Mouse (Mus musculus) CH12.LX (cell line): ENCODE results near the gene Ehd3. TPM values are rescaled to one million over a fixed set of nuclear protein-coding genes. Genes with fewer than 3 reads are reported as not detected.

Source experiments
- DNase-seq: peaks from one replicate; pipeline ENCODE4 v3.0.0-alpha.2; 2013; ENCODE audit errors: extremely low read depth
- H3K27ac ChIP-seq: 2 replicates; pipeline ENCODE4 v1.5.1; 2012; ENCODE audit warnings: low read depth, mild to moderate bottlenecking, control low read depth, moderate library complexity; ENCODE audit not compliant: insufficient read depth
- H3K27me3 ChIP-seq: replicated peaks from 2 replicates; pipeline ENCODE3; 2012; ENCODE audit warnings: inconsistent platforms
- H3K36me3 ChIP-seq, 2 experiments: replicated peaks in 1 of 2; 2 replicates each; pipeline versions ENCODE3 to v1.6.1; 2012; ENCODE audit warnings: inconsistent platforms in 1 of 2, low read length in 1 of 2, mild to moderate bottlenecking in 1 of 2, mixed read lengths in 1 of 2, moderate library complexity in 1 of 2; ENCODE audit not compliant: control insufficient read depth in 1 of 2, insufficient read depth in 1 of 2
- H3K4me1 ChIP-seq, 2 experiments: 2 replicates each; pipeline ENCODE4 v1.6.1; 2012; ENCODE audit warnings: inconsistent platforms in 1 of 2, moderate library complexity in 1 of 2; ENCODE audit not compliant: insufficient read depth in 2 of 2, control insufficient read depth in 1 of 2
- H3K4me2 ChIP-seq: 2 replicates; pipeline ENCODE4 v1.6.1; 2012; ENCODE audit warnings: low read depth, mild to moderate bottlenecking, control low read depth; ENCODE audit not compliant: poor library complexity, insufficient read depth, severe bottlenecking
- H3K4me3 ChIP-seq, 3 experiments: fragments of 150-350 bp in 1 of 3; sonication (generic) in 1 of 3; replicated peaks in 1 of 3; 2 replicates each; pipeline versions ENCODE3 to v1.5.1; 2011 to 2012; ENCODE audit warnings: low read depth in 2 of 3, low read length in 2 of 3, mild to moderate bottlenecking in 2 of 3, moderate library complexity in 2 of 3, control low read depth in 1 of 3, improper control_type of control experiment in 1 of 3, inconsistent platforms in 1 of 3, mixed read lengths in 1 of 3; ENCODE audit not compliant: poor library complexity in 1 of 3
- H3K79me2 ChIP-seq: replicated peaks from 2 replicates; pipeline ENCODE4 v1.6.1; 2012; ENCODE audit warnings: mild to moderate bottlenecking, moderate library complexity; ENCODE audit not compliant: control insufficient read depth, poor library complexity, insufficient read depth, severe bottlenecking; ENCODE audit errors: extremely low read depth
- H3K9ac ChIP-seq: 2 replicates; pipeline ENCODE4 v1.6.1; 2012; ENCODE audit warnings: low read depth, mild to moderate bottlenecking, control low read depth, moderate library complexity; ENCODE audit not compliant: insufficient read depth
- H3K9me3 ChIP-seq: replicated peaks from 2 replicates; pipeline ENCODE3; 2012; ENCODE audit warnings: low read length, inconsistent platforms, mixed read lengths
- BHLHE40 ChIP-seq: IDR thresholded peaks from 2 replicates; pipeline ENCODE4 v1.6.1; 2011; ENCODE audit warnings: mild to moderate bottlenecking, low read depth, low read length, improper control_type of control experiment
- CHD1 ChIP-seq: IDR thresholded peaks from 2 replicates; pipeline ENCODE4 v1.6.1; 2012; ENCODE audit warnings: low read depth, low read length, improper control_type of control experiment, inconsistent platforms
- CHD2 ChIP-seq: IDR thresholded peaks from 2 replicates; pipeline ENCODE4 v1.6.1; 2011; ENCODE audit warnings: low read length, improper control_type of control experiment
- CTCF ChIP-seq, 2 experiments: IDR thresholded peaks in 1 of 2; conservative IDR thresholded peaks in 1 of 2; 2 replicates each; pipeline ENCODE4 v1.5.1; 2011 to 2012; ENCODE audit warnings: low read depth in 2 of 2, low read length in 2 of 2, improper control_type of control experiment in 1 of 2, inconsistent platforms in 1 of 2, mild to moderate bottlenecking in 1 of 2, moderate library complexity in 1 of 2
- E2F4 ChIP-seq: IDR thresholded peaks from 2 replicates; pipeline ENCODE4 v1.6.1; 2011; ENCODE audit warnings: low read depth, low read length, improper control_type of control experiment; ENCODE audit not compliant: insufficient replicate concordance
- ELF1 ChIP-seq: IDR thresholded peaks from 2 replicates; pipeline ENCODE4 v1.6.1; 2014; ENCODE audit warnings: low read depth, mild to moderate bottlenecking, inconsistent platforms, low read length, improper control_type of control experiment
- EP300 ChIP-seq: IDR thresholded peaks from 2 replicates; pipeline ENCODE4 v1.6.1; 2011; ENCODE audit warnings: low read length, improper control_type of control experiment
- ETS1 ChIP-seq: conservative IDR thresholded peaks from 2 replicates; pipeline ENCODE4 v1.6.1; 2012; ENCODE audit warnings: low read depth, mild to moderate bottlenecking, inconsistent platforms, low read length, improper control_type of control experiment, moderate library complexity
- GABPA ChIP-seq: IDR thresholded peaks from 2 replicates; pipeline ENCODE4 v1.6.1; 2012; ENCODE audit warnings: low read depth, low read length, improper control_type of control experiment, inconsistent platforms; ENCODE audit not compliant: insufficient replicate concordance
- HCFC1 ChIP-seq: IDR thresholded peaks from 2 replicates; pipeline ENCODE4 v1.6.1; 2012; ENCODE audit warnings: low read depth, mild to moderate bottlenecking, inconsistent platforms, low read length, improper control_type of control experiment
- IRF4 ChIP-seq: IDR thresholded peaks from 2 replicates; pipeline ENCODE4 v1.6.1; 2014; ENCODE audit warnings: low read depth, mild to moderate bottlenecking, inconsistent platforms, low read length, improper control_type of control experiment
- JUN ChIP-seq: IDR thresholded peaks from 2 replicates; pipeline ENCODE4 v1.6.1; 2011; ENCODE audit warnings: low read depth, mild to moderate bottlenecking, low read length, improper control_type of control experiment, moderate library complexity; ENCODE audit not compliant: insufficient read depth
- JUND ChIP-seq: conservative IDR thresholded peaks from 2 replicates; pipeline ENCODE4 v1.6.1; 2011; ENCODE audit warnings: low read depth, low read length, improper control_type of control experiment
- KAT2A ChIP-seq: IDR thresholded peaks from 2 replicates; pipeline ENCODE4 v1.6.1; 2012; ENCODE audit warnings: low read length, improper control_type of control experiment, inconsistent platforms; ENCODE audit not compliant: insufficient replicate concordance
- MAFK ChIP-seq: IDR thresholded peaks from 2 replicates; pipeline ENCODE4 v1.6.1; 2011; ENCODE audit warnings: low read length, improper control_type of control experiment; ENCODE audit not compliant: insufficient replicate concordance
- MAX ChIP-seq: IDR thresholded peaks from 2 replicates; pipeline ENCODE4 v1.6.1; 2011; ENCODE audit warnings: low read length, improper control_type of control experiment
- MAZ ChIP-seq: IDR thresholded peaks from 2 replicates; pipeline ENCODE4 v1.6.1; 2012; ENCODE audit warnings: low read depth, mild to moderate bottlenecking, inconsistent platforms, low read length, improper control_type of control experiment, moderate library complexity
- MEF2A ChIP-seq: IDR thresholded peaks from 2 replicates; pipeline ENCODE4 v1.6.1; 2014; ENCODE audit warnings: low read depth, mild to moderate bottlenecking, inconsistent platforms, low read length, improper control_type of control experiment, borderline replicate concordance
- MXI1 ChIP-seq: IDR thresholded peaks from 2 replicates; pipeline ENCODE4 v1.6.1; 2011; ENCODE audit warnings: mild to moderate bottlenecking, low read depth, low read length, improper control_type of control experiment
- MYC ChIP-seq: IDR thresholded peaks from 2 replicates; pipeline ENCODE4 v1.6.1; 2011; ENCODE audit warnings: low read depth, mild to moderate bottlenecking, improper control_type of control experiment, low read length
- NELFE ChIP-seq: IDR thresholded peaks from 2 replicates; pipeline ENCODE4 v1.6.1; 2011; ENCODE audit warnings: low read depth, low read length, improper control_type of control experiment
- NRF1 ChIP-seq: IDR thresholded peaks from 2 replicates; pipeline ENCODE4 v1.6.1; 2014; ENCODE audit warnings: low read depth, mild to moderate bottlenecking, inconsistent platforms, low read length, improper control_type of control experiment, moderate library complexity
- PAX5 ChIP-seq: IDR thresholded peaks from 2 replicates; pipeline ENCODE4 v1.6.1; 2012; ENCODE audit warnings: low read length, inconsistent platforms, mixed read lengths
- POLR2A ChIP-seq: IDR thresholded peaks from 2 replicates; pipeline ENCODE4 v1.6.1; 2011; ENCODE audit warnings: low read depth, mild to moderate bottlenecking, improper control_type of control experiment, low read length
- POLR2AphosphoS2 ChIP-seq: IDR thresholded peaks from 2 replicates; pipeline ENCODE4 v1.6.1; 2011; ENCODE audit warnings: low read depth, low read length, improper control_type of control experiment
- RAD21 ChIP-seq: IDR thresholded peaks from 2 replicates; pipeline ENCODE4 v1.6.1; 2011; ENCODE audit warnings: low read depth, mild to moderate bottlenecking, low read length, improper control_type of control experiment, moderate library complexity
- RCOR1 ChIP-seq: conservative IDR thresholded peaks from 2 replicates; pipeline ENCODE4 v1.6.1; 2012; ENCODE audit warnings: low read depth, mild to moderate bottlenecking, inconsistent platforms, low read length, improper control_type of control experiment
- SIN3A ChIP-seq: IDR thresholded peaks from 2 replicates; pipeline ENCODE4 v1.6.1; 2012; ENCODE audit warnings: low read length, improper control_type of control experiment, inconsistent platforms
- SMC3 ChIP-seq: IDR thresholded peaks from 2 replicates; pipeline ENCODE4 v1.6.1; 2011; ENCODE audit warnings: low read depth, low read length, improper control_type of control experiment
- TBP ChIP-seq: conservative IDR thresholded peaks from 2 replicates; pipeline ENCODE4 v1.6.1; 2011; ENCODE audit warnings: low read depth, low read length, improper control_type of control experiment
- TCF12 ChIP-seq: IDR thresholded peaks from 2 replicates; pipeline ENCODE4 v1.6.1; 2014; ENCODE audit warnings: low read depth, mild to moderate bottlenecking, inconsistent platforms, low read length, improper control_type of control experiment
- UBTF ChIP-seq: IDR thresholded peaks from 2 replicates; pipeline ENCODE4 v1.6.1; 2012; ENCODE audit warnings: low read depth, mild to moderate bottlenecking, inconsistent platforms, low read length, improper control_type of control experiment, moderate library complexity
- USF1 ChIP-seq: IDR thresholded peaks from 2 replicates; pipeline ENCODE4 v1.6.1; 2014; ENCODE audit warnings: low read depth, mild to moderate bottlenecking, inconsistent platforms, low read length, improper control_type of control experiment
- USF2 ChIP-seq: conservative IDR thresholded peaks from 2 replicates; pipeline ENCODE4 v1.6.1; 2011; ENCODE audit warnings: low read depth, low read length, improper control_type of control experiment
- ZC3H11A ChIP-seq: IDR thresholded peaks from 2 replicates; pipeline ENCODE4 v1.6.1; 2012; ENCODE audit warnings: low read depth, mild to moderate bottlenecking, inconsistent platforms, low read length, improper control_type of control experiment
- ZKSCAN1 ChIP-seq: IDR thresholded peaks from 2 replicates; pipeline ENCODE4 v1.6.1; 2012; ENCODE audit warnings: low read depth, inconsistent platforms, low read length, improper control_type of control experiment, borderline replicate concordance
- ZMIZ1 ChIP-seq: IDR thresholded peaks from 2 replicates; pipeline ENCODE4 v1.6.1; 2012; ENCODE audit warnings: low read depth, mild to moderate bottlenecking, inconsistent platforms, low read length, improper control_type of control experiment
- ZNF384 ChIP-seq: IDR thresholded peaks from 2 replicates; pipeline ENCODE4 v1.6.1; 2012; ENCODE audit warnings: low read depth, low read length, improper control_type of control experiment, inconsistent platforms
- dilution Hi-C: fragments of 300-500 bp; cut with MboI; formaldehyde crosslinking; loops from 2 replicates; pipeline ENCODE4 v1.14.3; 2020; ENCODE audit warnings: low sequenced_read_pairs; ENCODE audit not compliant: extremely low pct_unique_long_range_greater_than_20kb, extremely low pct_ligation_motif_present
- in situ Hi-C: fragments of 300-500 bp; cut with MboI; formaldehyde crosslinking; loops from 3 replicates; pipeline ENCODE4 v1.14.3; 2019; ENCODE audit warnings: low sequenced_read_pairs, low pct_ligation_motif_present, low pct_unique_long_range_greater_than_20kb, mixed read lengths
- polyA plus RNA-seq: library from polyadenylated mRNA; unstranded; fragments of >175 nt; gene quantifications from 2 replicates; pipeline ENCODE4 v1.2.1, GENCODE M21; 2012; ENCODE audit warnings: low read depth; ENCODE audit not compliant: insufficient read length
- total RNA-seq, 2 experiments: library from RNA; depleted of rRNA; stranded (reverse); fragments of 300-350 nt in 1 of 2; fragments of >200 nt in 1 of 2; gene quantifications; 2 replicates each; pipeline ENCODE4 v1.2.3; 2012 to 2014

The Ehd3 gene
- total and polyA plus RNA-seq, 3 experiments = 11.0 to 37.0 (median 26.5) TPM

DNA sequence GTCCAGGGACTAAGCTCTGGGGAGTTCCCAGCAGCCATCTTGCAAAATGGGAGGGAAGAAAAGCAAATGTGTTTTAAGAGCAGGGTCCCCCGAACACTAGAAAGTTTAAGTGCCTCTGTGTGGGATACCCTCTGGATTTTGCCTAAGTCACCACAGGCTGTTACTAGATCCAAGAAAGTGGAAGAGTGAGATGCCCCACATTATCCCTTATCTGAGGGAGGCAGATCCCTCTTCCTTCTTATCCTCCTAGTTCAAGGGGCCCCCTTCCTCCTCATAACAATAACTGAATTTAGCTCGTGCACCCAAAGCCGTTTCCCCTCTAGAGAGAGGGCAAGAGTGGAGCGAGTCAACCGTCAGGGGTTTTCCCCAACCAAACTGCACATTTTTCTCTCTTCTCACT, 3.3 kb downstream of the Ehd3 start:
- Histone ChIP-seq H3K4me2 (peak overlapping the region; percentile 87), H3K27me3 (peaks cover 4% of the 10 kb centered on the region), H3K9ac (no peak overlapping the region), H3K9me3 (no peaks in the 10 kb centered on the region), H3K27ac (peak overlapping the region; percentile 14; the same call in 1 of the 2 replicates), H3K36me3 (peaks cover 0 to 19% of the 10 kb centered on the region in 2 experiments), H3K4me3 (peak overlapping the region; percentile 4 to 44 (median 19)), H3K4me1 (peaks cover 15 to 64% of the 10 kb centered on the region in 2 experiments), H3K79me2 (no peaks in the 10 kb centered on the region)
- dilution Hi-C loops (no loop called here), in situ Hi-C loops (loop anchor here (5.0 kb wide), 1 partner anchor 75 kb away; no protein-coding TSS in a partner anchor)
- peak; percentile 60 for DNase-seq
- no peak for TF ChIP-seq ZKSCAN1
- no peak for TF ChIP-seq TBP
- TF ChIP-seq ZC3H11A = no peak
- no peak for TF ChIP-seq IRF4
- no peak for TF ChIP-seq MAX
- TF ChIP-seq JUND = no peak
- peak; percentile 52; the same call in 1 of the 2 replicates for TF ChIP-seq ETS1
- no peak for TF ChIP-seq PAX5
- TF ChIP-seq MEF2A = no peak; the same call in 1 of the 2 replicates
- no peak for TF ChIP-seq CTCF (conservative IDR thresholded peaks at IDR 0.05 in 1 of 2, IDR thresholded peaks at IDR 0.05 in 1 of 2; ENCODE audit: low read depth in 2 of 2, low read length in 2 of 2)
- TF ChIP-seq NELFE = no peak
- TF ChIP-seq POLR2A = 0 out of 2 replicates have a peak, but pooled peaks have one; percentile 28
- TF ChIP-seq SIN3A = 0 out of 2 replicates have a peak, but pooled peaks have one; percentile 9
- TF ChIP-seq MAFK = no peak
- no peak for TF ChIP-seq E2F4
- TF ChIP-seq BHLHE40 = peak; percentile 89
- TF ChIP-seq USF2 = no peak
- no peak for TF ChIP-seq CHD1
- no peak for TF ChIP-seq MXI1
- no peak for TF ChIP-seq KAT2A
- peak; percentile 7; the same call in 1 of the 2 replicates for TF ChIP-seq TCF12
- TF ChIP-seq POLR2AphosphoS2 = no peak
- TF ChIP-seq SMC3 = no peak
- 0 out of 2 replicates have a peak, but pooled peaks have one; percentile 39 for TF ChIP-seq EP300
- TF ChIP-seq USF1 = no peak
- no peak for TF ChIP-seq NRF1
- TF ChIP-seq RAD21 = no peak
- no peak for TF ChIP-seq UBTF
- TF ChIP-seq ZMIZ1 = no peak
- no peak for TF ChIP-seq CHD2
- TF ChIP-seq RCOR1 = no peak
- no peak for TF ChIP-seq GABPA
- no peak for TF ChIP-seq ELF1
- TF ChIP-seq JUN = no peak
- TF ChIP-seq ZNF384 = no peak
- peak; percentile 14; the same call in 1 of the 2 replicates for TF ChIP-seq MYC
- TF ChIP-seq HCFC1 = no peak
- no peak for TF ChIP-seq MAZ
